Mouse (Mus musculus) megakaryocyte, embryonic 14.5 days (primary cell): ENCODE results near the gene Edc4.

Experiments used
- FLI1 ChIP-seq: IDR thresholded peaks from 2 replicates; pipeline ENCODE4 v1.6.1; 2012; ENCODE audit warnings: low read length, inconsistent platforms, mixed read lengths
- GATA1 ChIP-seq: IDR thresholded peaks from 3 replicates; pipeline ENCODE4 v1.6.1; 2012; ENCODE audit warnings: mixed read lengths, low read length, inconsistent platforms, borderline replicate concordance

DNA sequence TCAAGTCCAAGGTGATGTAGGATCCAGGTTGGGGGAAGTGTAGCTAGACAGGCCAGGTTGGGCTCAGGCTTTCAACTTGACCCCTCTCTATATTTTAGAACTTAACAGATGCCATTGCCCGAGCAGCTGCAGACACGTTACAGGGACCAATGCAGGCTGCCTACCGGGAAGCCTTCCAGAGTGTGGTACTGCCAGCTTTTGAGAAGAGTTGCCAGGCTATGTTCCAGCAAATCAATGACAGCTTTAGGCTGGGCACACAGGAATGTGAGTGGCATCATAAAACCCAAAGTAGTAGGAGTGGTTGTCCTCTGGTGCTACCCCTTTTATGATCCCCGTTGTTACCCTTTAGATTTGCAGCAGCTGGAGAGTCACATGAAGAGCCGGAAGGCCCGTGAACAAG lies 10.2 kb downstream of the Edc4 start:
- TF ChIP-seq GATA1 (no peak), FLI1 (no peak)
